Mouse (Mus musculus) embryonic facial prominence, embryonic 15.5 days (tissue): ENCODE results near the gene Prdx5. TPM values are rescaled to one million over a fixed set of nuclear protein-coding genes. Genes with fewer than 3 reads are reported as not detected.
A peak's percentile ranks its signal among the peaks of the same experiment; 100 is the strongest.

Source experiments
- ATAC-seq: fragments of 200-750 bp; cut with Nextera tagmentation; 2 replicates; pipeline ENCODE4 v1.8.0; 2017; ENCODE audit warnings: low read depth, moderate TSS enrichment; ENCODE audit not compliant: insufficient number of reproducible peaks, low FRiP score, low TSS enrichment
- H3K27ac ChIP-seq: fragments of 300-500 bp; sonication (generic); replicated peaks from 2 replicates; pipeline ENCODE4 v1.5.1; 2015; ENCODE audit warnings: mild to moderate bottlenecking, inconsistent platforms
- H3K27me3 ChIP-seq: fragments of 300-500 bp; sonication (generic); 2 replicates; pipeline ENCODE4 v1.6.1; 2015; ENCODE audit warnings: inconsistent platforms
- H3K36me3 ChIP-seq: fragments of 300-500 bp; sonication (generic); 2 replicates; pipeline ENCODE4 v1.6.1; 2015; ENCODE audit warnings: mild to moderate bottlenecking, inconsistent platforms
- H3K4me1 ChIP-seq: fragments of 300-500 bp; sonication (generic); 2 replicates; pipeline ENCODE4 v1.6.1; 2015; ENCODE audit warnings: inconsistent platforms
- H3K4me2 ChIP-seq: fragments of 300-500 bp; sonication (generic); replicated peaks from 2 replicates; pipeline ENCODE4 v1.6.1; 2015; ENCODE audit warnings: mild to moderate bottlenecking, inconsistent platforms
- H3K4me3 ChIP-seq: fragments of 300-500 bp; sonication (generic); replicated peaks from 2 replicates; pipeline ENCODE4 v1.5.1; 2015; ENCODE audit warnings: mild to moderate bottlenecking, inconsistent platforms
- H3K9ac ChIP-seq: fragments of 300-500 bp; sonication (generic); 2 replicates; pipeline ENCODE4 v1.6.1; 2015; ENCODE audit warnings: inconsistent platforms
- H3K9me3 ChIP-seq: fragments of 300-500 bp; sonication (generic); replicated peaks from 2 replicates; pipeline ENCODE4 v1.6.1; 2016; ENCODE audit warnings: inconsistent platforms
- WGBS: fragments of 180-500 bp; shearing (Covaris S2); methylation state at CpG from one replicate; pipeline ENCODE4 v1.1.7; 2015; 5-methylcytosine and 5-hydroxymethylcytosine counted together
- polyA plus RNA-seq: library from polyadenylated mRNA; unstranded; fragments of >200 nt; fragmentation: Nextera tagmentation; extraction: Ambion mirVana; gene quantifications from 2 replicates; pipeline ENCODE4 v1.2.1, GENCODE M21; 2015

Prdx5 gene
- polyA plus RNA-seq, 1 experiment from 2014 or later, result 330 TPM

GRCm38 (mm10) chr19:6922901-6923735 is 13.2 kb upstream of the Prdx5 start:
- peaks cover 3% of the 10 kb centered on the region; the same call in 1 of the 2 replicates for H3K36me3 ChIP-seq
- H3K9me3 ChIP-seq, result no peaks in the 10 kb centered on the region
- peaks cover 45% of the 10 kb centered on the region for H3K4me1 ChIP-seq
- H3K9ac ChIP-seq, result no peak overlapping the region
- no peak for ATAC-seq
- peak overlapping the region; percentile 87 for H3K4me2 ChIP-seq
- peaks cover 54% of the 10 kb centered on the region for H3K27me3 ChIP-seq
- WGBS, result 62% methylated on average over 6 of the region's 6 CpGs
- H3K4me3 ChIP-seq, result peak overlapping the region; percentile 75
- H3K27ac ChIP-seq, result 0 out of 2 replicates have a peak overlapping the region, but pooled peaks have one; percentile 39

- H3K9me3 ChIP-seq, result no peaks in the 10 kb centered on the region
- peak within 1 kb of the TSS; percentile 83 for H3K27ac ChIP-seq
- H3K4me3 ChIP-seq, result peak within 1 kb of the TSS; percentile 75
- WGBS, result under 1% methylated on average over 63 of the region's 66 CpGs
- peaks cover 41% of the 10 kb centered on the region for H3K4me1 ChIP-seq
- peaks cover 42% of the 10 kb centered on the region for H3K27me3 ChIP-seq
- peak within 1 kb of the TSS; percentile 87 for H3K4me2 ChIP-seq
- ATAC-seq, result peak; percentile 95
- H3K36me3 ChIP-seq, result peaks cover 3% of the 10 kb centered on the region; the same call in 1 of the 2 replicates
- H3K9ac ChIP-seq, result peak within 1 kb of the TSS; percentile 64
Measured at GRCm38 (mm10) chr19:6921647-6922567, 12.0 kb upstream of the Prdx5 start, which contains the start of gene Esrra. TSS of gene Esrra (minus strand) at chr19:6921813.

GRCm38 (mm10) chr19:6920741-6921636 is 11.1 kb upstream of the Prdx5 start:
- peak overlapping the region; percentile 64 for H3K9ac ChIP-seq
- H3K4me1 ChIP-seq, result peaks cover 35% of the 10 kb centered on the region
- H3K4me2 ChIP-seq, result peak overlapping the region; percentile 87
- peaks cover 34% of the 10 kb centered on the region for H3K27me3 ChIP-seq
- no peak; the same call in 1 of the 2 replicates for ATAC-seq
- WGBS, result under 1% methylated on average over 44 of the region's 48 CpGs
- H3K36me3 ChIP-seq, result peaks cover 3% of the 10 kb centered on the region; the same call in 1 of the 2 replicates
- no peaks in the 10 kb centered on the region for H3K9me3 ChIP-seq
- H3K4me3 ChIP-seq, result peak overlapping the region; percentile 75
- H3K27ac ChIP-seq, result peak overlapping the region; percentile 83

- Histone ChIP-seq H3K27me3 (peaks cover 25% of the 10 kb centered on the region), H3K4me3 (peak overlapping the region; percentile 75), H3K36me3 (peaks cover 3% of the 10 kb centered on the region; the same call in 1 of the 2 replicates), H3K9me3 (no peaks in the 10 kb centered on the region), H3K4me1 (peaks cover 26% of the 10 kb centered on the region), H3K9ac (peak overlapping the region; percentile 64; the same call in 1 of the 2 replicates), H3K27ac (peak overlapping the region; percentile 83), H3K4me2 (peak overlapping the region; percentile 87)
- no peak for ATAC-seq
- WGBS, result 45% methylated on average over 8 of the region's 8 CpGs
Measured at GRCm38 (mm10) chr19:6919876-6920740, 10.2 kb upstream of the Prdx5 start.

- H3K4me1 ChIP-seq, result peaks cover 20% of the 10 kb centered on the region
- no peak overlapping the region for H3K9ac ChIP-seq
- no peak for ATAC-seq
- H3K4me2 ChIP-seq, result no peak overlapping the region
- H3K27ac ChIP-seq, result no peak overlapping the region
- no peaks in the 10 kb centered on the region for H3K9me3 ChIP-seq
- H3K4me3 ChIP-seq, result no peak overlapping the region
- peaks cover 3% of the 10 kb centered on the region; the same call in 1 of the 2 replicates for H3K36me3 ChIP-seq
- peaks cover 19% of the 10 kb centered on the region for H3K27me3 ChIP-seq
Measured at GRCm38 (mm10) chr19:6919431-6919830, 9.5 kb upstream of the Prdx5 start.

- Histone ChIP-seq H3K9me3 (no peaks in the 10 kb centered on the region), H3K4me3 (no peak overlapping the region), H3K27ac (no peak overlapping the region), H3K36me3 (peaks cover 7% of the 10 kb centered on the region), H3K9ac (no peak overlapping the region), H3K4me1 (peaks cover 20% of the 10 kb centered on the region), H3K27me3 (peaks cover 10% of the 10 kb centered on the region), H3K4me2 (no peak overlapping the region)
- ATAC-seq, result no peak
- WGBS, result 84% methylated on average over 4 of the region's 4 CpGs
Measured at GRCm38 (mm10) chr19:6918321-6918720, 8.4 kb upstream of the Prdx5 start.

- no peak for ATAC-seq
- H3K4me1 ChIP-seq, result peaks cover 18% of the 10 kb centered on the region
- 72% methylated on average over 4 of the region's 4 CpGs for WGBS
- no peak overlapping the region for H3K9ac ChIP-seq
- no peak overlapping the region for H3K27ac ChIP-seq
- H3K9me3 ChIP-seq, result no peaks in the 10 kb centered on the region
- H3K36me3 ChIP-seq, result peaks cover 26% of the 10 kb centered on the region
- no peaks in the 10 kb centered on the region for H3K27me3 ChIP-seq
- H3K4me3 ChIP-seq, result no peak overlapping the region
- no peak overlapping the region for H3K4me2 ChIP-seq
Measured at GRCm38 (mm10) chr19:6916496-6916895, 6.6 kb upstream of the Prdx5 start.

- peaks cover 17% of the 10 kb centered on the region for H3K4me1 ChIP-seq
- H3K9me3 ChIP-seq, result no peaks in the 10 kb centered on the region
- WGBS, result 83% methylated on average over 4 of the region's 4 CpGs
- ATAC-seq, result no peak
- no peak overlapping the region for H3K9ac ChIP-seq
- H3K27me3 ChIP-seq, result no peaks in the 10 kb centered on the region
- no peak overlapping the region for H3K4me3 ChIP-seq
- H3K4me2 ChIP-seq, result no peak overlapping the region
- no peak overlapping the region for H3K27ac ChIP-seq
- peaks cover 31% of the 10 kb centered on the region for H3K36me3 ChIP-seq
Measured at GRCm38 (mm10) chr19:6915276-6915675, 5.4 kb upstream of the Prdx5 start.

GRCm38 (mm10) chr19:6914540-6914939 is 4.6 kb upstream of the Prdx5 start:
- 86% methylated on average over 9 of the region's 9 CpGs for WGBS
- H3K9me3 ChIP-seq, result no peaks in the 10 kb centered on the region
- H3K4me1 ChIP-seq, result peaks cover 11% of the 10 kb centered on the region
- no peak overlapping the region for H3K9ac ChIP-seq
- H3K27me3 ChIP-seq, result no peaks in the 10 kb centered on the region
- H3K4me3 ChIP-seq, result no peak overlapping the region
- no peak overlapping the region for H3K4me2 ChIP-seq
- no peak for ATAC-seq
- H3K36me3 ChIP-seq, result peaks cover 31% of the 10 kb centered on the region
- H3K27ac ChIP-seq, result no peak overlapping the region

- ATAC-seq, result no peak
- H3K4me1 ChIP-seq, result peaks cover 11% of the 10 kb centered on the region
- WGBS, result 78% methylated on average over 11 of the region's 11 CpGs
- peaks cover 31% of the 10 kb centered on the region for H3K36me3 ChIP-seq
- H3K4me3 ChIP-seq, result no peak overlapping the region
- no peak overlapping the region for H3K4me2 ChIP-seq
- no peaks in the 10 kb centered on the region for H3K9me3 ChIP-seq
- H3K27ac ChIP-seq, result no peak overlapping the region
- H3K9ac ChIP-seq, result no peak overlapping the region
- H3K27me3 ChIP-seq, result no peaks in the 10 kb centered on the region
Measured at GRCm38 (mm10) chr19:6913991-6914390, 4.1 kb upstream of the Prdx5 start.
